Mouse (Mus musculus): ENCODE measurements around the gene Frs2. TPM values are rescaled to one million over a fixed set of nuclear protein-coding genes. Genes with fewer than 3 reads are reported as not detected.

Frs2 gene
- polyA plus RNA-seq, 1 experiment from 2014 or later: 18.4 TPM

- WGBS: 73% methylated on average over 2 of the region's 2 CpGs
- Histone ChIP-seq H3K36me3 (no peaks in the 10 kb centered on the region; the same call in 1 of the 2 replicates), H3K27me3 (replicated peaks) (no peaks in the 10 kb centered on the region), H3K9ac (no peak overlapping the region), H3K4me1 (0 out of 2 replicates have a peak, but pooled peaks cover 5% of the 10 kb centered on the region), H3K4me2 (no peak overlapping the region), H3K4me3 (replicated peaks) (no peak overlapping the region), H3K9me3 (no peaks in the 10 kb centered on the region), H3K27ac (no peak overlapping the region)
- no peak; the same call in 1 of the 2 replicates for ATAC-seq (ENCODE audit: insufficient read depth, low FRiP score, low read depth)
These were observed 51.1 kb downstream of the Frs2 start for GRCm38 (mm10) chr10:117097116-117097698.

DNA sequence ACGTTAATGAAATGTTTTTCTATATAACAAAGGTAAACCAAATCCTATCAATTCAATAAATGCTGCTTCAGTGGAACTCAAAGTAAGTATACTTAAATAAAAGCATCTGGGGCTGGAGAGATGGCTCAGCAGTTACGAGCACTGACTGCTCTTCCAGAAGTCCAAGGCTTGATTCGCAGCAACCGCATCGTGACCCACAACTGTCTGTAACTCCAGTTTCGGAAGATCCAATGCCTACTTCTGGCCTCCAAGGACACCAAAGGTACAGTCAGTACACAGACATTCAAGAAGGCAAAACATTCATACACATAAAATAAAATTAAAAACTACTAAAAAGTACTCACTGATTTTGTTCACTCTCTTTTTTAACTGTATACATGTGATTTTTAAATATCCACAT, 52.2 kb downstream of the Frs2 start:
- H3K36me3 ChIP-seq: no peaks in the 10 kb centered on the region; the same call in 1 of the 2 replicates
- H3K9me3 ChIP-seq: no peaks in the 10 kb centered on the region
- H3K27ac ChIP-seq: no peak overlapping the region
- no peak overlapping the region for H3K4me2 ChIP-seq
- 0 out of 2 replicates have a peak, but pooled peaks cover 5% of the 10 kb centered on the region for H3K4me1 ChIP-seq
- H3K9ac ChIP-seq: no peak overlapping the region
- WGBS: 87% methylated on average over 6 of the region's 6 CpGs
- no peaks in the 10 kb centered on the region for H3K27me3 ChIP-seq (replicated peaks)
- H3K4me3 ChIP-seq (replicated peaks): no peak overlapping the region
- no peak for ATAC-seq (ENCODE audit: insufficient read depth, low FRiP score, low read depth)

- H3K4me1 ChIP-seq: 0 out of 2 replicates have a peak, but pooled peaks cover 5% of the 10 kb centered on the region
These were observed 53.6 kb downstream of the Frs2 start for GRCm38 (mm10) chr10:117094504-117095329.

GRCm38 (mm10) chr10:117089628-117090027, 58.7 kb downstream of the Frs2 start:
- ATAC-seq (ENCODE audit: insufficient read depth, low FRiP score, low read depth): no peak
- no peaks in the 10 kb centered on the region for H3K27me3 ChIP-seq (replicated peaks)
- no peaks in the 10 kb centered on the region for H3K9me3 ChIP-seq
- H3K27ac ChIP-seq: no peak overlapping the region
- no peaks in the 10 kb centered on the region; the same call in 1 of the 2 replicates for H3K36me3 ChIP-seq
- H3K4me3 ChIP-seq (replicated peaks): no peak overlapping the region
- WGBS: 51% methylated on average over 4 of the region's 4 CpGs
- no peak overlapping the region for H3K9ac ChIP-seq
- no peaks in the 10 kb centered on the region for H3K4me1 ChIP-seq
- H3K4me2 ChIP-seq: no peak overlapping the region

More at GRCm38 (mm10) chr10:117094504-117095329, 53.6 kb downstream of the Frs2 start:
- peak; percentile 63; the same call in 1 of the 2 replicates for ATAC-seq (ENCODE audit: insufficient read depth, low FRiP score, low read depth)
- Histone ChIP-seq H3K9me3 (no peaks in the 10 kb centered on the region), H3K27ac (no peak overlapping the region), H3K4me2 (no peak overlapping the region), H3K36me3 (no peaks in the 10 kb centered on the region; the same call in 1 of the 2 replicates), H3K9ac (no peak overlapping the region), H3K27me3 (replicated peaks) (no peaks in the 10 kb centered on the region), H3K4me3 (replicated peaks) (no peak overlapping the region)
- 39% methylated on average over 15 of the region's 15 CpGs for WGBS

DNA sequence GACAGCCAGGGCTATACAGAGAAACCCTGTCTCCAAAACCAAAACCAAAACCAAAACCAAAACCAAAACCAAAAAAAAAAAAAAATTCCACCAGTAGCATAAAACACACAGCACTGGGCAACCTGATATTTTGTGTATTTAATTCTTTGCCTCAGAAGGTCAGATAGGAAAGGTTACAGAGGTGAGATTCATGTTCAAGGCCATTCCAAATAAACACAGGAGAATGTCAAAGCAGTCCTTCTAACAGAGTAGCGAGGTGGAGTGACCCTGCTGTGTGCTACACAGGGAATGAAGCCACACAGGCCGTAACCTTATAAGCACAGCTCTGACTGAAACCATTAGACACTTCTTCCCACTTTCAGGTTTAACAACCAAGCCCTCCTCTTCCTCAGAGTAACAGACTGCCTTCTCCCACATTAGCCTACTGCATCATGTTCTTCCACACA, 66.4 kb downstream of the Frs2 start:
- H3K4me1 ChIP-seq: no peaks in the 10 kb centered on the region
- no peak overlapping the region for H3K27ac ChIP-seq
- no peak overlapping the region for H3K4me3 ChIP-seq (replicated peaks)
- no peak for ATAC-seq (ENCODE audit: insufficient read depth, low FRiP score, low read depth)
- no peaks in the 10 kb centered on the region for H3K27me3 ChIP-seq (replicated peaks)
- H3K9me3 ChIP-seq: no peaks in the 10 kb centered on the region
- peaks cover 23% of the 10 kb centered on the region; the same call in 1 of the 2 replicates for H3K36me3 ChIP-seq
- WGBS: 78% methylated on average over 2 of the region's 2 CpGs
- H3K9ac ChIP-seq: no peak overlapping the region
- H3K4me2 ChIP-seq: no peak overlapping the region

DNA sequence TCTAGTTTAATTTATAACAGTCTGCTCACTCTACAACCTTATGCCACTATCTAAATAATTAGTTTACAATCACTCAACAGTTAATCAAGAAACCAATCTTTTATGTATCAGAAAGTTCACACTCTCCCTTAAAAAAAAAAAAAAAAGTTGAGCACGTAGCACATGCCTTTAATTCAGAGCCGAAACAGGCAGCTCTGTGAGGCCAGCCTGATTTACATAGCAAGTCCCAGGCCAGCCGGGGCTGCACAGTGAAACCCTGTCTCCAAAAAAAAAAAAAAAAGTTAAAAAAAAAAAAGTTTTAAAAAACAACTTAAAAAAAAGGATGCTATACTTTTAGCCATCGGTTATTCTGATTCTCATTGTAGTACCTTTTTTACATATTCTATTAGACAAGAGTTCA, 67.0 kb downstream of the Frs2 start:
- no peaks in the 10 kb centered on the region for H3K27me3 ChIP-seq (replicated peaks)
- no peak overlapping the region for H3K27ac ChIP-seq
- H3K4me1 ChIP-seq: no peaks in the 10 kb centered on the region
- H3K9me3 ChIP-seq: no peaks in the 10 kb centered on the region
- no peak overlapping the region for H3K4me2 ChIP-seq
- no peak overlapping the region for H3K9ac ChIP-seq
- no peak for ATAC-seq (ENCODE audit: insufficient read depth, low FRiP score, low read depth)
- peaks cover 29% of the 10 kb centered on the region for H3K36me3 ChIP-seq
- H3K4me3 ChIP-seq (replicated peaks): no peak overlapping the region
- WGBS: 78% methylated on average over 4 of the region's 4 CpGs

DNA sequence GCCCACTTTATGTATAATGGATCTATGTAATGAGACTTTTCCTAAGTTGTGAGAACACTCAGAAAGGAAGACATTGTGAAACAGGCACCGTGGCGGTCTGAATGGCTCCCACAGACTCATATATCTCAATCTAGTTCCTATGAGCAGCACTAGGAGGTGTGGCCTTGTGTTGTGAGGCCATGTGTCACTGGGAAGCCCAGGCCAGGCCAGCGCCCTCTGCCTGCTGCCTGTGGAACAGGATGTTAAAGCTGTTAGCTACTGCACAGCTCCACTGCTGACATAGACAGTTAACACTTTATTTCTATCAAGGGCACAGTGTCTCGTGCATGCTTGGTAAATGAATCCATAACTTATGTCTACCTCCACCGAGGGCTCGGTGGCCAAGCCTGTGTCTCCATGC, 70.0 kb downstream of the Frs2 start:
- H3K36me3 ChIP-seq: peaks cover 44% of the 10 kb centered on the region
- H3K27ac ChIP-seq: no peak overlapping the region
- WGBS: 70% methylated on average over 6 of the region's 6 CpGs
- no peaks in the 10 kb centered on the region for H3K9me3 ChIP-seq
- ATAC-seq (ENCODE audit: insufficient read depth, low FRiP score, low read depth): 0 out of 2 replicates have a peak, but pooled peaks have one; percentile 18
- no peak overlapping the region for H3K4me2 ChIP-seq
- no peak overlapping the region for H3K4me3 ChIP-seq (replicated peaks)
- H3K9ac ChIP-seq: no peak overlapping the region
- H3K4me1 ChIP-seq: no peaks in the 10 kb centered on the region
- H3K27me3 ChIP-seq (replicated peaks): no peaks in the 10 kb centered on the region

DNA sequence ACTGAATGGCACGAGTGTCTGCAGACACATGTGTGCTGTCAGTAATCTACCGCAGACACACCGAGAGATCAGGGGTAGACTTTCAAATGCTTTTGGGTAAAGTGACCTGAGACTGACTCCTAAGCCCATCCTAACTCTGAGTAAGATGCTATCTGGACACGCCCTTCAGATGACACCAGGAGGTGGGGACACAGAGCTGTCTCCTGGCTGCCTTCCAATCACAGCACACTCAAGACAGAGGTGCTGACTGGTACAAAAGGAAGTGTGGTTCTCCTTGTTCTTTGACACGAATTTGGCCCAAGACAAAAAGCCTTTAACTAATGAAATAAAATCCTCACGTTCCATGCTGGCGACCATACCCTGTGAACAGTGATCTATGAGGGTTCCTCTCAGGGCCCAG, 75.2 kb downstream of the Frs2 start:
- 84% methylated on average over 7 of the region's 7 CpGs for WGBS
- Histone ChIP-seq H3K9ac (no peak overlapping the region), H3K9me3 (no peaks in the 10 kb centered on the region), H3K27me3 (replicated peaks) (no peaks in the 10 kb centered on the region), H3K27ac (no peak overlapping the region), H3K36me3 (peaks cover 49% of the 10 kb centered on the region), H3K4me2 (no peak overlapping the region), H3K4me1 (no peaks in the 10 kb centered on the region), H3K4me3 (replicated peaks) (no peak overlapping the region)
- no peak for ATAC-seq (ENCODE audit: insufficient read depth, low FRiP score, low read depth)

- Histone ChIP-seq H3K36me3 (peaks cover 48% of the 10 kb centered on the region), H3K4me1 (no peaks in the 10 kb centered on the region), H3K4me3 (replicated peaks) (no peak overlapping the region), H3K9me3 (no peaks in the 10 kb centered on the region), H3K4me2 (no peak overlapping the region), H3K27ac (no peak overlapping the region), H3K9ac (no peak overlapping the region), H3K27me3 (replicated peaks) (no peaks in the 10 kb centered on the region)
- no peak for ATAC-seq (ENCODE audit: insufficient read depth, low FRiP score, low read depth)
- 89% methylated on average over 18 of the region's 18 CpGs for whole genome bisulfite sequencing
These were observed 76.0 kb downstream of the Frs2 start for GRCm38 (mm10) chr10:117072191-117072888.

DNA sequence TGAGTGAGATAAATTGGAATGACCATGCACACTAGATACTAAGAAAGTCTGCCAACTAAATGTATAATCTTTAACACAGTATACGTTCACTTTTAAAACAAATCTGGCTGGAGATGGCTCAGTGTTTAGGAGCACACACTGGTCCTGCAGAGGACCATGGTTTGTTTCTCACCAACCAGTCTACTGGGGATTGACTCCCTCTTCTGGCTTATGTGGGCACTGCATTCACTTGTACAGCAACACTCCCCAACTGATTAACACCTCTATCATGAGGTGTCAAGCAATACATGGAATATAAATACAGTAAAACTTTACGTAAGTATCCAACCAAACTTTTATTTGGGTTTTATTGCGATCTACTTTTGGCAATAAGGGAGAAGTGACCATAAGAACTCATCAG, 79.2 kb downstream of the Frs2 start:
- Histone ChIP-seq H3K4me2 (no peak overlapping the region), H3K4me1 (no peaks in the 10 kb centered on the region), H3K27ac (no peak overlapping the region), H3K9ac (no peak overlapping the region), H3K4me3 (replicated peaks) (no peak overlapping the region), H3K27me3 (replicated peaks) (no peaks in the 10 kb centered on the region), H3K36me3 (peaks cover 31% of the 10 kb centered on the region), H3K9me3 (no peaks in the 10 kb centered on the region)
- WGBS: 89% methylated on average over 3 of the region's 3 CpGs
- no peak for ATAC-seq (ENCODE audit: insufficient read depth, low FRiP score, low read depth)

DNA sequence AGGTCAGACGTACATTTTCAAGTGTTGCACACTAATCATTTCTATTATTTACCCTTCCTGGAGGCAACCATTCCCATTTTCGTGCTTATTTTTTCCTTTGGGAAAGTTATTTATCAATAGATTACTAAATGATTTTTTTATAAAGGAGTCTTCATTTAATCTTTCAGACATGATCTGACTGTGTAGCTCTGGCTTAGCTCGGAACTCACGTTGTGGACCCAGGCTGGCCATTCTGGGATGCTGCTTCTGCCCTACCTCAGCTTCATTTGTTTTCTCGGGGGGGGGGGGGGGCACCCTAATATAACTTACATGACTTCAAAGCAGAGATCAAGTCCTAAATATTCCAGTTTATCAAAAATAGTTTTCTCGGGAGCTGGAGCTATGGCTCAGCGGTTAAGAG, 84.3 kb downstream of the Frs2 start:
- no peaks in the 10 kb centered on the region for H3K27me3 ChIP-seq (replicated peaks)
- H3K4me3 ChIP-seq (replicated peaks): peak overlapping the region; percentile 100
- peaks cover 25% of the 10 kb centered on the region for H3K36me3 ChIP-seq
- no peak overlapping the region; the same call in 1 of the 2 replicates for H3K9ac ChIP-seq
- H3K4me1 ChIP-seq: peaks cover 5% of the 10 kb centered on the region; the same call in 1 of the 2 replicates
- 6% methylated on average over 7 of the region's 7 CpGs for WGBS
- ATAC-seq (ENCODE audit: insufficient read depth, low FRiP score, low read depth): no peak
- peak overlapping the region; percentile 56 for H3K4me2 ChIP-seq
- H3K27ac ChIP-seq: peak overlapping the region; percentile 70
- H3K9me3 ChIP-seq: no peaks in the 10 kb centered on the region

All from stomach, embryonic 15.5 days (tissue).